Mouse (Mus musculus): ENCODE measurements at regions not wholly inside any gene's neighbourhood (a gene's known extent, or its start where the extent isn't known, plus 50 kb on each side); places are given as distances from the start of the nearest gene placed in this dataset.

- no peak for TF ChIP-seq HCFC1 (IDR thresholded peaks at IDR 0.05; ENCODE audit: borderline replicate concordance, insufficient read depth, low read length)
- no peak for TF ChIP-seq ZNF384 (IDR thresholded peaks at IDR 0.05; ENCODE audit: low read depth, low read length)
- TF ChIP-seq CHD2 (IDR thresholded peaks at IDR 0.05; ENCODE audit: low read depth, low read length): no peak
These were observed 337.5 kb downstream of the Pros1 start for GRCm38 (mm10) chr16:63191623-63192022.
